Mouse (Mus musculus) WW6 (cell line): ENCODE measurements around the gene Itga6.
"Not testable (repeated sequence)": the region's sequence is repeated elsewhere in the genome, so short reads cannot be mapped to it uniquely, and the experiment has no call there.

Experiments
- DNase-seq: peaks from one replicate; pipeline ENCODE4 v3.0.0-alpha.2; 2013; ENCODE audit warnings: low read depth, low spot score

Itga6 gene

DNA sequence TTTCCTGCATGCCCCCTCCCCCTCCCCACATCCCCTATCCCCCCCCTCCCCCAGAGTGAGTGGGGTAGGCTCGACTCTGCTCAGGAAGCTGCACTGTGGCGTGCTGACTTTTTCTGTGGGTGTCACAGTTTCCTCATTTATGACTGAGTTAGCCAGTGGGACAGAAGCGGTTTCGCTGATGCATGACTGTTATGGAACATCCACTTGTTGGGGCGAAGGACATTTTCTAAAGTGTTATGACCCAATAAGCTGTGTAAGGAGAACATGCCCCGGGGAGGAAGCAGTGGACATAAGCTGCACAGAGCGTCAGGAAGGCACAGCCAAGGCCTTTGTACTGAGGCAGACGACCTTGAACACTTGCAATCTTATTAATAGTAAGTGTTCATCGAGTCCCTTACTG, 97.9 kb downstream of the Itga6 start:
- DNase-seq = no peak

DNA sequence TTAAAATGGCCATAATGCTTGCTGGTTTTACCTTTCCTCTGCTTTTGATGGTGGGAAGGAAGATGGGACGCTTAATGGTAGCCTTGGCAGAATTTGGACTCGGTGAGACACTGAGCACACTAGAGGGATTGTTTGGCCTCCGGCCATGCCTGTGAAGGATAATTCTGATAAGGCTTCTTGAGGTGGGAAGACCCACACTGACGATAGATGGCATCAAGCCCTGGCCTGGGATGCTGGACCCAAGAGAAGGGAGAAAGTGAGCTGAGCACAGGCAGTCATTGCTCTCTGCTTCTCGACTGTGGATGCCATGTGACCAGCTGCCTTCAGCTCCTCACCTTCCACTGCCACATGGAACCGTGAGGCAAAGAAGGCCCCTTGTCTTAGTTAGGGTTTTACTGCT, 99.5 kb downstream of the Itga6 start:
- no peak for DNase-seq

DNA sequence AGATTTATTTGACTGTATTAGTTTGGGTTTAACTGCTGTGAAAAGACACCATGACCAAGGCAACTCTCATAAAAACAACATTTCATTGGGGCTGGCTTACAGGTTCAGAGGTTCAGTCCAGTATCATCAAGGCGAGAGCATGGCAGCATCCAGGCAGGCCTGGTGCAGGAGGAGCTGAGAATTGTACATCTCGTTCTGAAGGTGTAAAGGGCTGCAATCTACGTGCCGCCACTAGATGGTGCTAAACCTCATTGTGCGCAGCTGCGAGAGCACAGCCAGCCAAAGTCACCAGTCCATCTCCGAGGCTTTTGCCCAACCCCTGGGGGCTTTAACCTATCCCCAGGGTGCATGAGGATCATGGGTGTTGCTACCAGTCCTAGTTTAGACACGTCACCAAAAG, 106.7 kb downstream of the Itga6 start:
- DNase-seq = not testable (repeated sequence)

DNA sequence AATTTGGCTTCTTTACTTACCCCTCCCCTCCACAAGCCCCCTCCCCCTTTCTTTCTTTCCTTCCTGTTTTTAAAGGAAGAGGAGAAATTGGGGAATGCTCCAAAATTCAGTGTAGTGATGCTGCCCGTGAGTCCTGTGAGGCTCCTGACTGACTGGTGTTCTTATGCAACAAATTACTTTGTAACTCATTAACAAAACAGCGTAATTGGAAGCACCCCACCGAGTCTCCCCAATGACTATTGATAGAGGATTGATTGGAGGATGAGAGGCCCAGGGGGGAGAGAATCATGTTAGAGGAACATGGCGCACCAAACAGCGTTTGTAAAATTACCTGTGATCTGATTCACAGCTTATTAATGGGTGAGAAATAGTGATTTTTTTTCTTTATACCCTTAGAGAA, 109.7 kb downstream of the Itga6 start:
- DNase-seq = no peak

DNA sequence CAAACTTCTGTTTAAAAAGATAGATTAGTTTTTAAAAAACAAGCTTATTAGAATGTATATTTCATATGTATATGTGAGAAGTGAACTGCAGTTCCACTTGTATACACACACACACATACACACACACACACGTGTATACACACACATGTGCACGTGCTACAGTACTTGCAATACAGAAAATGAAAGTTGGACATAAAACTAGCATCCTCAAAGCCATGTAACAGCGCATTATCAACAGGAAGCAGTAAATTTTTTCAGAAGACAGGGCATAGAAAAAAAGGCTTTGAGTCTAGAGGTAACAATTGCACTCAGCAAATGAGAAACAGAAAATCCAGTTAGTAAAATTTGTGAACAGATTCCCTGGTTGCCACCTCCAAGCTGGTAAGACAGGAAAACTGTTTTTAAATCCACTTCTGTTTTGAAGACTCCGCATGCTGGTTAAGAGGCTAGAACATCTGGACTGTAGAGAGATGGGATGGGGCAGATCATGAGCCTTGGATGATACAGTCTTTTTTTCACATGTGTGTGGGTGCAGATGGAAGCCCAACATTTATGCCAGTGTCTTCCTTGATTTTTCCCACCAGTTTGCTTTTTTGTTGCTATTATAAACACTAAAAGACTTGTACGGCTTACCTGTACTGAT, 118.2 kb downstream of the Itga6 start:
- no peak for DNase-seq

DNA sequence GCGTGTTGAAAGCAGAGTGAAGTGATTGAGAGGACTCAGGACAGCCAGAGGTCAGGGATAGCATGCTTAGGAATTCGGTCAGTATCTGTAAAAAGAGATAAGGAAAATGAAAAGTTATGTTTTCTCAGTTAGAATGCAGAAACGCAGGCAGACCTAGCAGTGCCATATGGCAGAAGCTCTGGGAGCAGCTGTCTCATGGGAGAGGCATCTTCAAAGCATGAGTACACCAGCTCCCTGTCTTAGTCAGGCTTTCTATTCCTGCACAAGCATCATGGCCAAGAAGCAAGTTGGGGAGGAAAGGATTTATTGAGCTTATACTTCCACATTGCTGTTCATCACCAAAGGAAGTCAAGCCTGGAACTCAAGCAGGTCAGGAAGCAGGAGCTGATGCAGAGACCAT, 119.6 kb downstream of the Itga6 start:
- no peak for DNase-seq

DNA sequence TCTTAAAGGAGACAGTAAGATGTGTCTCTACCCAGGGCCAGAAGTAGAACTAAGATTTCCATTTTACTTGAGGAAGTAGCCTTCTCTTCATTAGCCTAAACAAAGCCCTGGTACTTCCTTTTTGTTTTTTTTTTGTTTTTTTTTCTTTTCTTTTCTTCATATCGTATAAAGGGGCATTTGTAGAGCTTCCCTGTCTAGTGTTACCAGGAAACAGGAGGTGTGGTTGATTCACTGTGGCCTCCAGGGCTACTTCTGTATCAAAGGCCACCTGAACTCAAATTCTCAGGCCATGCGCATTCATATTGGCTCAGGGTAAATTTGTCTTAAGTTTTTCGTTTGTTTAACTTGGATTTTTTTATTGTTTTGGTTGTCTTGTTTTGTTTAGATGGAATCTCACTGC, 120.5 kb downstream of the Itga6 start:
- DNase-seq = no peak

DNA sequence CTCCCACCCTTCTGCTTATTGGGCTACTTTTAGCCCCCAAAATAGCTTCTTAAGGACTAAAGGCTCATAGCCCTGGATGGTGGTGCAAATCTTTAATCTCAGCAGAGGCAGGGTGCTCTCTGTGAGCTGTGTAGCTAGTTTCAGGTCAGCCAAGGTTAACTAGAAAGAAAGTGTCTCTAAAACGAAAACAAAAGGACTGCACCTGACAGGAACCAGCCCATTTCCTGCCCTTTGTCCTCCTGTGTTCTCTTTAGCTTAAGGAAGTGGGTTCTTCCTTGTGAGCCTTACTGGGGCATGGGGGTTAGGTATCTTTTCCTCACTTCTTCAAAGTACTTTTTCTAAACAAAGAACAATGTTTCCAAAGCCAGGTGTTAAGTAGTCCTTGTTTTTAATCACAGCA, 121.1 kb downstream of the Itga6 start:
- peak; percentile 71 for DNase-seq

DNA sequence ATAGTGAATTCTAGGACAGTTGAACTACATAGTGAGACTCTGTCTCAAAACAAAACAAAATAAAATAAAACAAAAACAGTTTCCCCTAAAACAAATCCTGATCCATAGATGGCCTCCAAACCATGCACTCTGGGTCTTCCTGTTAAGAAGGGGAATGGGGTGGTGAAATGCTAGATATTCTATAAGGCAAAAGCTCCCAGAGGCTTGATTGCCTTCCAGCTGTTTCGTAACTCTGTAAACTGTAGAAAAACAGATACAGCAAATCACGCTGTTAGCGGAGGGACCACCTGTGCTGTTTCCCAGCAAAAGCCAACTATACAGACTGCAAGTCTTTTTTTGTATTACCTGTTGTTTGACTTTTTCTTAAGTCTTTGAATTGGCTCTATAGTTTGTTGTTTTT, 121.6 kb downstream of the Itga6 start:
- no peak for DNase-seq

DNA sequence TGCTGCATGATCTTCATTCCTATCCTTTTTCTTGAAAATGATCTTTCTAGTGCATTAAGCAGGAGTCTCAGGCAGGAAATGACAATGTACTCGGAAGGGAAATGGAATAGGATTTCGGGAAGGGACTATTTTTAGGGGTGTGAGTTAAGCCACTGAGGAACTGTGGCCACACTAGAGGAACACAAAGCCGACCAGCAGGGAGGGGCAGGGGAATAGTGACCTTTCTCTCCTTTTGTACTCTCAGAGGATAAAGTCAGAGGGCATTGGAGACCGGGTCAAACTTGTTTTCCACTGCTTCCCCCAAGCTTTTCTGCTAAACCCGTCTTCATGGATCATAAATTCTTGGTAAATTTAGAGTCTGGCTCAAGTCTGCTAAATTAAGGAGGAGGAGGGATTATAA, 122.1 kb downstream of the Itga6 start:
- no peak for DNase-seq

DNA sequence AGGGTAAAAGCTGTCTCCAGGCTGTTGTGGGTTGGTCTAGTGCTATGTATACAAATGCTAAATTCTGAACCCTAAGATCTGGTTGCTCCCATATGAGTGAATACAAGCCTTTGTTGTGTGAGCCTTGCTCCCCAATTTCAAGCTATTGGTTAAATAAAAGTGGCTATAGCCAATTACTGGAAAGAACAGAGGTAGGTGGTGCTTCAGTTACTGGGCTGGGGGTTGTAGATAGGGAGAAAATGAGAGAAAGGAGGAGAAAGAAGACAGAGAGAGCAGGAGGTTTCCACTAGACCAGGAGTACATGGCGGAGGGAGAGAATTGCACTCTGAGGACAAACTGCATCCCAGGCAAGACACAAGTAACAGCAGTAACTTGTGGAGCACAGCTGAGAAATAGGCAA, 122.8 kb downstream of the Itga6 start:
- DNase-seq = no peak

DNA sequence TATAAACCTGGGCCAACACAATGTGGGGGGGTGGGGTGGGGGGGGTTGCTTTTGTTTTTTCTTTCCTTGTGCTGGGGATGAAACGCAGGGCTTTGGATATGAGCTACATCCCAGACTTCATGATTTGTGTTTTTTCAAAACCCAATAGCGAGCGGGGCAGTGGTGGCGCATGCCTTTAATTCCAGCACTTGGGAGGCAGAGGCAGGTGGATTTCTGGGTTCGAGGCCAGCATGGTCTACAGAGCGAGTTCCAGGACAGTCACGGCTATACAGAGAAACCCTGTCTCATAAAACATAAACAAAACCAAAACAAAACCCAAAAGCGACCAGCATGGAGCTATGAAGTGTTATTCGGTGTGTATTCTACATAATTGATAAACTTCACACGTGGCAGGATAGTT, 126.7 kb downstream of the Itga6 start:
- no peak for DNase-seq

DNA sequence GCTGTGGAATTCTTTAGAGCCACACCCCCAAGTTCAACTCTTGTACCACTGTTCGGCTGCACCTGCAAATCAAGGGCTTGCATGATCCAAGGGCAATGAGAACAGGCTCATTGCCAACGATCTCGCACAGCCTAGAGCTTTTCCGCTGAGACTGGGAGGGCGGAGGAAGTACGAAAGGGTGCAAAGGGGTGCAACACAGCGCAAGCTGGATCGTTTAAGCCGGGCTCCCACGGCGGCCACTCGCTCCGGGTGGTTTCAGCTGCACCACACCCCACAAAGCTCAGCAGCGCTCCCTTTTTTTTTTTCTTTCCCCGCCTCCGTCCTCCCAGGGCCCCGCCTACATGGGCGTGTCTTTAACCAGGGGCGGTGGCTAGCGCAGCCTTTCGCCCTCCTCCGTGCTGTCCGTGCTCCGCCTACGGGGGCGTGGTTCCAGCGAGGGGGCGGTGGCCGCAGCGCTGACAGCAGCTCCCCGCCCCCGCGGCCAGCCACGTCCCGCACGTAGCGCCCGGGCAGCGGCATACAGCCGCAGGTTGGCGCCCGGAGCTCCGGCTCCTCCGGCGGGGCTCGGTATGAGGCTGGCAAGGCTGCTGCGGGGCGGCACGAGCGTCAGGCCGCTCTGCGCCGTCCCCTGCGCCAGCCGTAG, 127.5 kb downstream of the Itga6 start, which contains the start of gene Pdk1:
Gene Pdk1 (plus strand): TSS at position 424 of the 643 bp plus-strand sequence.
- DNase-seq = peak; percentile 92

DNA sequence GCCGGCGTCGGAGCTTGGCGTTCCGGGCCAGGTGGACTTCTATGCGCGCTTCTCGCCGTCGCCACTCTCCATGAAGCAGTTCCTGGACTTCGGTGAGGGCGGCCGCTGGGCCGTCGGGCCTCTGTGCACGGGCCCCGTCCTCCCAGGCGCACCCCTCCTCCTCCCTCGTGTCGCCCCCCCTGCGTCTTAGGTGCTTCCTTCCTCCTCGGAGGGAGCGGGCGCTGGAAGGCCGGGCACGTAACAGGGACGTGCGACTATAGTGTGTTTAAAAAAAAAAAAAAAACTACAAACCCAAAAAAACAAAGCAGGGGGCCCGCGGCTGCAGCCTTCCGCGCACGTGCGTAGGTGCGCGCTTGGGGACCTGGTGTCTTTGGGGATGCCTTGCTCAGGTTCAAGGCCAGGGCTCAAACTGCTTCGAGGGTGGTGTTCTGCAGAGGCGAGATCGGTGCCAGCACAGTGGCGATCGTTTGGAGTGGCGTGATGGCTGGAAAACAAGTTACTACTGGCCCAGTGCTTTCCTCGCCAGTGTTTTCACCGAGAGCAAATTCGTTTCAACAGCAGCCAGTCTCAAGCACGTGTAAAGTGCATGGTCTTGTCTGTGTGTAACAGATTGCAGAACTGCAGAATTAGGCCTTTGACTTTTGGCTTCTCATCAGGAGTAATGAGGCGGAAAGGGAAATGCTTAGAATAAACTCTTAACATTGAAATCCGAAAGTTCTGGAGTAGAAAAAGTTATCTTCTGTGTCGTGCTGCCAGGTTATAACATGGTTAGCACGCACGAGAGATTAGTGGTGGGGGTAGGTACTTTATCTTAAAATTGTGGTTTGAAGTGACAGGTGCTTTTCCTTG, 128.3 kb downstream of the Itga6 start:
- DNase-seq = no peak

DNA sequence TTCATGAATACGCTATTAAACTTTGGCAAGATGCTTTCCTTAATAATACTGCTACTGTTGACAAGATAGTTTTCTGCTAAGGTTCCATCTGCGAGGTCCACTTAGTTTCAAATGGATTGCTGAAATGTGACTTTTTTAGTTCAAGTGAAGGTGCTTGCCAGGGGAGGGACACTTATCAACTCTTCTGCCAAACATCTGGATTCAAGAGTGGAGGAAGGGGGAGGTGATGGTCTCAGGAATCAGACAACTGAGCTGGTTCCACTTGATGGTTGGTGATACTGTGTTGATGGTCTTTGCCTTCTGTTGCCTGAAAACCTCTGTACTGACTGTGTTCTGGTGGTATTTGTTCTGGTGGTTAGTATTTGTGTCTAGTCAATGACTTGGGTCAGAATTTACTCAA, 129.0 kb downstream of the Itga6 start:
- DNase-seq = no peak

DNA sequence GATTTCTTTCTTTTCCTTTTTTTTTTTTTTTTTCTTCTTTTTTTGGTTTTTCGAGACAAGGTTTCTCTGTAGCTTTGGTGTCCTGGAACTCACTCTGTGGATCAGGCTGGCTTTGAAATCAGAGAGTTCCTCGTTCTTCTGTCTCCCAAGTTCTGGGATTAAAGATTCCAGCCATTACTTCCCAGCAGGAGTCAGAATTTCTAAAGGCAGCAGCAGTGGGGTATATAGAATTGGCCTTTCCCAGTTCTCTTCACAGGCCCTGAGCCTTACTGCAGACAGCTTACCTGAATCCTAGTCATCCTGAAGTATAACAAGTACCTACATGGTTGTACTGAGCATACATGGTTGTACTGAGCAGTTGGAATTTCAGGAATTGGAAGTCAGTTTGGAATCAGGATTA, 129.4 kb downstream of the Itga6 start:
- no peak for DNase-seq

DNA sequence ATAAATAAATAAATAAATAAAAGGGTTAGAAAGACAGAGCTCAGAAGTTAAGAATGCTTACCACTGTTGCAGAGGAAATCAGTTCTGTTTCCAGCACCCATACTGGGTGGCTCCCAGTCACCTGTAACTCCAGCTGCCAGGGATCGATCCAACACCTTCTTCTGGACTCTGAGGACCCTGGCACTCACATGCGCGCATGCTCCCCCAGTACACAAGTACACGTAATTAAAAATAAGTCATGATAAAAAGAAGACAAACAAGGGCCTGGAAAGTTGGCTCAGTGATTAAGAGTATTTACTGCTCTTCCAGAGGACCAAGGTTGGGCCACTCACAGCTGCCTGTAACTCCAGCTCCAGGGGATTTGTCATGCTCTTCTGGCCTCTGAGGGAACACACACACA, 132.4 kb downstream of the Itga6 start:
- no peak for DNase-seq

DNA sequence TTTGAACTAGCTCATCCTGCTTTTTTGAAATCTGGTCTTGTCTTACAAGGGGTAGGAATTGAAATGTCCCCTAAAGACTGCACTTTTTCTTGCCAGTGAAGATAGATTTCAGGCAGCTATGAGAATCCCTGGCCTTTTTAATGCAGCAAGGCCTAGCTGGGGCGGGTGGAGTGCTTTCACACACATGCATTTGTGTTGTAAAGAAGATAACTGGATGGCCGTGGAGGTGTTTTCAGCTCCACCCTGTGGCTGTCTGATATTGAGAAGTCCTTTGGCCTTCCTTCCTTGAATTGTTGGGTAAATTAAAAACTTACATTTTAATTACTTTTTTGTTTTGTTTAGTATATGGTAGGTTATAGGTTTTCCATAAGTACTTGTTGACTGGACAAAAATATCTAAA, 133.0 kb downstream of the Itga6 start:
- no peak for DNase-seq

DNA sequence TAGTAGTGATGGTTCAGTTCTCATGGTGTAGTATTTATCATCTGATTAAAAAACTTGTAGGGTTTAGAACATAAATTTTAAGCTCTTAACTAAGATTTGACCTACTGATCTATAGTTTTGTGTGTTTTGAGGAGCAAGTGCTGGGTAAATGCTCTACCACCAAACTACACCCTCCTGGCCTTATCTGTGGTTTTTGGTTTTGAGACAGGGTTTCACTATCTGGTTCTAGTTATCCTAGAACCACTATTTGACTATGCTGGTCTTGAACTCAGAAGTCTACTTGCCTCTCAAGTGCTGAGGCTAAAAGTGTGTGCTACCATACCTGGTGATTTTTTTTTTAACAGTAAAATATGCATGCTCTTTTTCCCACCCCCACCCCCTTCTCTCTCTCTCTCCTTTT, 133.5 kb downstream of the Itga6 start:
- DNase-seq = no peak

DNA sequence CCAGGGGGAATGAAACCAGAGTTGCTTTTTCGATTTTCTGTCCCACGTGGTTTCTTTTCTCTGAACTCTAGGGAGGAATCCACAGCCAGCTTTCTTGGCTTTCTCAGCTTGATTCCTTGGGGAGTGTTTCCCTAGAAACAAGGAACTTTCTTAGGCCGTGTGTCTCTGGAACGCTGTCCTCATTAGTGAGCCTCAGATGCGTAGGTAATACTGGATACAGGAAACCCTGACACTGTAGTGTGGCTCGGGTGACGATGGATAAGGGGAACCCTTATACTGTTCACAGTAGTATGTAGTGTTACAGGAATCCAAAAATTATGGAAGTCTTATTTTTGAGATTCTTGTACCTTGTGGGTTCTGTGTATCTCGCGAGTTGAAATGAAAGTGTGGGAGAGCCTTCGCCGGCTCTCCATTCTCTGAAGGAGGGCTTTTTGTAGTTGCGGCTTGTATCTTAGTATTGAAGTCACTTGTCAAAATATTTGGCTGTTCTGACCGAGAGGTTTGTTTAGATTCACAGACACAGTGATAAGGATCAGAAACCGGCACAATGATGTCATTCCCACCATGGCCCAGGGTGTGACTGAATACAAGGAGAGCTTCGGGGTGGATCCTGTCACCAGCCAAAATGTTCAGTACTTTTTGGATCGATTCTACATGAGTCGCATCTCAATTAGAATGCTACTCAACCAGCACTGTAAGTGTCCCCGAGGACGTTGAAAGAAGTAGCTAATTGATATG, 137.7 kb downstream of the Itga6 start:
- no peak for DNase-seq

DNA sequence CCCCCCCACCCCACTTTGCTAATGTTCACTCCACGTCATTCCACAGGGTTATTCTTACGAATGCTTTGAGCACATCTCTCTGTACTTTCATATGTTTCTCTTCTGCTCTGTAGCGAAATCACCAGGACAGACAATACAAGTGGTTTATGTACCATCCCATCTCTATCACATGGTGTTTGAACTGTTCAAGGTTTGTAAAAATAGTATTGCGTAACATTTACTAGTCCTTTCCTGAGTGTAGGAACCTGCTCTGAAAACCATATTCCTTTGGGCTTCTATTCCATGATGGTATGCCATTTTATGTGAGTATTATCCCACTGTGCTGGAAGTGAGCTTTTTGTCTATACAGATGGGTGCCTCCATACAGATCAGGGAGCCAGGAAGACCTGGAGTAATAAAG, 141.9 kb downstream of the Itga6 start:
- DNase-seq = no peak

DNA sequence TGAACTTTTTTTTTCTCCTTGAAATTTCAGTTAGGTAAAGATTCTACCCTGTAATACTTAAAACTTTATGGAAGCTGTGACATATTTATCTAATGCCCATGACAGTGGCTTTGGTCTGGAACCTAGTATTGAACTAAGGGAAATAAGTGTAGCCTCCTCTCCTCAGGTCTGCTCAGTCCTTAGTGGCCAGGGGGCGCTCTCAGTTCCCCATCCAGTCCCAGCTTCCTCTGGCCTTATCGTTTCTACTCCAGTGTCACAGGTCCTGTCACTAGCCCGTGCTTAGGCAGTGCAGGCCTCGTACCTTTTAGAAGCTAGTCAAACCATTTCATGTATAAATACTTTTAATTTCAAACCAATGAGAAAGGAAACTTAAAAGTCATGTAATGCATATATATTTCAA, 143.0 kb downstream of the Itga6 start:
- no peak for DNase-seq
